ENCODE assay signal across 13 mouse cellular contexts in the genomic region with DNA sequence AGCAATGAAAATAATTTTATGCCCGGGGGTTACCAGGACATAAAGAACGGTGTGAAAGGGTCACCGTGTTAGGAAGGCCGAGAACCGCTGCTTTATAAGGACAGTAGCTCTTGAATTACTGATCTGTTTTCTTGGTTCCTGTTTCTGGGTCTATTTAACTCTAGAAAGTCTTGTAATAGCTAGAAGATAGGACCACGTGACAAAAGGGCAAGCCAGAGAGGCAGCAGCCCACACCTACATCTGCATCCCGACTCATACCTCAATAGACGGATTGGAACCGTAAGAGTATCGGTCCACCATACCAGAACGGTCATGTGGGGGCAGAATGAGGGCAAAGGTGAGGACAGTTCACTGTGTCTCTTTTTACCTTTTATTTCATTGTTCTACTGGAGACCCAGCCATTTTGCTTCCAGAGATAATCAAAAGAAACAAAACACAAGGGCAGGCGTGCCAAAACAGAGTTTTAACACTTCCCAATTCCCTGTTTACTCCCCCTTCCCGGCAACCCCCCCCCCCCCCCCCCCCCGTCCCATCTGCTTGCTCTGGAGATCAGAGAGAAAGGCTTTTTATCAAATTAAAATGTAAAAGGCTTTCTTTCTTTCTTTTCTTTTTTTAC. TPM values are rescaled to one million over a fixed set of nuclear protein-coding genes. Genes with fewer than 3 reads are reported as not detected.
DNase-seq lines count a peak whose midpoint lies in the region; ATAC-seq and TF ChIP-seq lines count a peak whose summit lies in the region.
"Had no signal": no experiment of that assay in that cellular context is flagged by ENCODE, and none has a peak within 500 bp of the region (broad histone marks: within the 10 kb centered on the region; RNA-seq: fewer than 3 reads in every experiment).

No protein-coding gene starts in this region.

- peaks cover 2% of the 10 kb centered on the region; the same call in 1 of the 2 replicates for H3K4me1 ChIP-seq in lung, embryonic 16.5 days (replicated peaks; ENCODE audit: control insufficient read depth, insufficient read depth, low read length)
- peaks cover 8% of the 10 kb centered on the region for H3K4me1 ChIP-seq in small intestine, adult 2 months (ENCODE audit: control insufficient read depth, insufficient read depth, insufficient read length, low read length)

- H3K4me3 ChIP-seq in lung, embryonic 16.5 days (ENCODE audit: low read length), result no peak overlapping the region
- H3K4me3 ChIP-seq in small intestine, adult 2 months (ENCODE audit: low read depth, low read length), result no peak overlapping the region
- H3K4me3 ChIP-seq: midbrain, embryonic 12.5 days had no signal

- no peak overlapping the region for H3K9ac ChIP-seq in lung, embryonic 16.5 days (ENCODE audit: low read length)
- H3K9ac ChIP-seq: midbrain, embryonic 12.5 days had no signal

- 67% methylated on average over 14 of the region's 14 CpGs for WGBS in lung, embryonic 16.5 days
- 74% methylated on average over 14 of the region's 14 CpGs for WGBS in small intestine, adult 2 months

- peak overlapping the region; percentile 12; the same call in 1 of the 2 replicates for H3K4me2 ChIP-seq in lung, embryonic 16.5 days (ENCODE audit: low read depth, low read length)
- H3K4me2 ChIP-seq: midbrain, embryonic 12.5 days had no signal

- no peaks in the 10 kb centered on the region for H3K9me3 ChIP-seq in lung, embryonic 16.5 days (ENCODE audit: control insufficient read depth, low read length)
- H3K9me3 ChIP-seq: midbrain, embryonic 12.5 days had no signal

- ATAC-seq in lung, embryonic 16.5 days (ENCODE audit: low read depth), result 0 out of 2 replicates have a peak, but pooled peaks have one; percentile 22
- ATAC-seq in granulocyte monocyte progenitor cell, adult 5-6 weeks (replicated peaks; ENCODE audit: poor library complexity, severe bottlenecking), result peak; percentile 20

- peak; percentile 64 for DNase-seq in heart, adult 11 months
- no peak for DNase-seq in heart, adult 8-10 months (ENCODE audit: low spot score)
- no peak for DNase-seq in lung, postnatal 14 days
- no peak for DNase-seq in adrenal gland, adult 8-10 months
- no peak for DNase-seq in gastrocnemius, adult 18-20 months (ENCODE audit: low spot score)
- DNase-seq: thymus, postnatal 4 days had no signal

- peak overlapping the region; percentile 43; the same call in 1 of the 2 replicates for H3K27ac ChIP-seq in lung, embryonic 16.5 days (ENCODE audit: low read length)
- 0 out of 2 replicates have a peak overlapping the region, but pooled peaks have one; percentile 21 for H3K27ac ChIP-seq in small intestine, adult 2 months (ENCODE audit: insufficient read depth, low read depth, low read length)
- H3K27ac ChIP-seq: midbrain, embryonic 12.5 days had no signal

- H3K27me3 ChIP-seq in lung, embryonic 16.5 days (ENCODE audit: control insufficient read depth, insufficient read depth, low read depth, low read length), result no peaks in the 10 kb centered on the region
- no peaks in the 10 kb centered on the region for H3K27me3 ChIP-seq in small intestine, adult 2 months (ENCODE audit: control insufficient read depth, insufficient read depth, low read length)
- H3K27me3 ChIP-seq: midbrain, embryonic 12.5 days had no signal

- TF ChIP-seq POLR2A in small intestine, adult 2 months (IDR thresholded peaks at IDR 0.05; ENCODE audit: low read depth, low read length), result no peak

- H3K36me3 ChIP-seq in lung, embryonic 16.5 days (ENCODE audit: control insufficient read depth, insufficient read depth, low read length), result no peaks in the 10 kb centered on the region
- peaks cover 47% of the 10 kb centered on the region for H3K36me3 ChIP-seq in small intestine, adult 2 months (ENCODE audit: control insufficient read depth, insufficient read depth, low read length)
- H3K36me3 ChIP-seq: midbrain, embryonic 12.5 days had no signal

- no peak for TF ChIP-seq CTCF in small intestine, adult 2 months (IDR thresholded peaks at IDR 0.05; ENCODE audit: extremely low read depth, insufficient read length, insufficient replicate concordance, low read depth, low read length)

RNA-seq across cellular contexts. Expression of gene Slc7a8, which starts 27.7 kb away (rescaled TPM):
- total RNA-seq in heart, adult 8-10 months (2022), result 1 to 10 TPM; 1.5 to 2.3 (median 2.0) TPM
- 1.9 and 2.0 TPM in 2 replicates for polyA plus RNA-seq in lung, embryonic 16.5 days (2015; fragmentation: Nextera tagmentation; extraction: Ambion mirVana)
- total RNA-seq in granulocyte monocyte progenitor cell, adult 5-6 weeks (2014; fragmentation: Nextera tagmentation), result 7.6 and 8.3 TPM in 2 replicates
- total RNA-seq in granulocyte monocyte progenitor cell, adult 5-6 weeks (2017), result 2.0 and 3.2 TPM in 2 replicates
- 39.5 and 174 TPM in 2 replicates for polyA plus RNA-seq in small intestine, adult 2 months (2012; rRNA removed)
- total RNA-seq in adrenal gland, adult 8-10 months (2022), result 10 to 100 TPM; 26.6 to 51.8 (median 40.3) TPM
- 10 to 100 TPM; 10.7 to 24.4 TPM for total RNA-seq in gastrocnemius, adult 18-20 months (2021)

RNA-seq across cellular contexts. Expression of gene Cebpe, which starts 42.1 kb away (rescaled TPM):
- total RNA-seq in heart, adult 8-10 months (2022), result not detected
- polyA plus RNA-seq in lung, embryonic 16.5 days (2015; fragmentation: Nextera tagmentation; extraction: Ambion mirVana), result 0.28 TPM in 1 of 2 replicates, not detected in the other
- 23.1 and 45.9 TPM in 2 replicates for total RNA-seq in granulocyte monocyte progenitor cell, adult 5-6 weeks (2014; fragmentation: Nextera tagmentation)
- 57.2 and 63.7 TPM in 2 replicates for total RNA-seq in granulocyte monocyte progenitor cell, adult 5-6 weeks (2017)
- 4.2 and 4.4 TPM in 2 replicates for polyA plus RNA-seq in small intestine, adult 2 months (2012; rRNA removed)
- not detected for total RNA-seq in adrenal gland, adult 8-10 months (2022)
- not detected for total RNA-seq in gastrocnemius, adult 18-20 months (2021)
- total RNA-seq: gastrocnemius, postnatal 14 days; heart, postnatal 14 days; left cerebral cortex, postnatal 36 days had no signal

RNA-seq across cellular contexts. Expression of gene Gm29776, which starts 55.5 kb away (rescaled TPM):
- not detected for total RNA-seq in heart, adult 8-10 months (2022)
- 0.11 and 0.19 TPM in 2 replicates for polyA plus RNA-seq in lung, embryonic 16.5 days (2015; fragmentation: Nextera tagmentation; extraction: Ambion mirVana)
- 0.15 TPM in 1 of 2 replicates, not detected in the other for total RNA-seq in granulocyte monocyte progenitor cell, adult 5-6 weeks (2014; fragmentation: Nextera tagmentation)
- total RNA-seq in granulocyte monocyte progenitor cell, adult 5-6 weeks (2017), result 0.22 TPM in 1 of 2 replicates, not detected in the other
- polyA plus RNA-seq in small intestine, adult 2 months (2012; rRNA removed), result not detected in 2 replicates
- under 1 TPM in 2 of 4 experiments, not detected in 2; 0.19 to 0.59 TPM for total RNA-seq in adrenal gland, adult 8-10 months (2022)
- total RNA-seq in gastrocnemius, adult 18-20 months (2021), result not detected
- total RNA-seq: gastrocnemius, postnatal 14 days; heart, postnatal 14 days; left cerebral cortex, postnatal 36 days had no signal

RNA-seq across cellular contexts. Expression of gene Rnf212b, which starts 59.8 kb away (rescaled TPM):
- under 1 TPM in 3 of 4 experiments, not detected in 1; 0.25 to 0.49 (median 0.38) TPM for total RNA-seq in heart, adult 8-10 months (2022)
- polyA plus RNA-seq in lung, embryonic 16.5 days (2015; fragmentation: Nextera tagmentation; extraction: Ambion mirVana), result not detected in 2 replicates
- not detected in 2 replicates for total RNA-seq in granulocyte monocyte progenitor cell, adult 5-6 weeks (2014; fragmentation: Nextera tagmentation)
- not detected in 2 replicates for total RNA-seq in granulocyte monocyte progenitor cell, adult 5-6 weeks (2017)
- not detected in 2 replicates for polyA plus RNA-seq in small intestine, adult 2 months (2012; rRNA removed)
- total RNA-seq in adrenal gland, adult 8-10 months (2022), result 1 to 10 TPM in 2 of 4 experiments, under 1 TPM in 2; 0.77 to 1.7 (median 1.2) TPM
- total RNA-seq in gastrocnemius, adult 18-20 months (2021), result 1 to 10 TPM; 3.0 to 4.1 TPM
- total RNA-seq: heart, postnatal 14 days; left cerebral cortex, postnatal 36 days had no signal
- polyA plus RNA-seq: midbrain, embryonic 12.5 days had no signal

Comparison
In these comparisons a context has a peak if more than half of its experiments do, and no peak if none do; other contexts are left out.
1. RNA of gene Cebpe, which starts 42.1 kb away (total RNA-seq): 23.1 to 63.7 TPM in granulocyte monocyte progenitor cell, adult 5-6 weeks; not detected in adrenal gland, adult 8-10 months, not detected in heart, adult 8-10 months and not detected in gastrocnemius, adult 18-20 months; every median in the first group is over 10 times any median in the second.